Mouse (Mus musculus) forebrain, embryonic 16.5 days (tissue): ENCODE results near the gene Klhl42. TPM values are rescaled to one million over a fixed set of nuclear protein-coding genes. Genes with fewer than 3 reads are reported as not detected.

Experiments used
- ATAC-seq: fragments of 200-750 bp; cut with Nextera tagmentation; 2 replicates; pipeline ENCODE4 v1.8.0; 2017; ENCODE audit warnings: mild to moderate bottlenecking, moderate library complexity
- H3K27ac ChIP-seq: fragments of 300-500 bp; sonication (generic); 2 replicates; pipeline ENCODE4 v1.5.1; 2014; ENCODE audit warnings: low read length, control low read depth
- H3K27me3 ChIP-seq: fragments of 300-500 bp; sonication (generic); replicated peaks from 2 replicates; pipeline ENCODE4 v1.6.1; 2014; ENCODE audit warnings: low read length; ENCODE audit not compliant: control insufficient read depth, insufficient read depth
- H3K36me3 ChIP-seq: fragments of 300-500 bp; sonication (generic); 2 replicates; pipeline ENCODE4 v1.6.1; 2014; ENCODE audit not compliant: control insufficient read depth, insufficient read depth
- H3K4me1 ChIP-seq: fragments of 300-500 bp; sonication (generic); replicated peaks from 2 replicates; pipeline ENCODE4 v1.6.1; 2014; ENCODE audit warnings: low read length; ENCODE audit not compliant: control insufficient read depth, insufficient read depth
- H3K4me2 ChIP-seq: fragments of 300-500 bp; sonication (generic); 2 replicates; pipeline ENCODE4 v1.6.1; 2014; ENCODE audit warnings: mild to moderate bottlenecking, low read length, control low read depth
- H3K4me3 ChIP-seq: fragments of 300-500 bp; sonication (generic); replicated peaks from 2 replicates; pipeline ENCODE4 v1.5.1; 2014; ENCODE audit warnings: mild to moderate bottlenecking, low read length, control low read depth
- H3K9ac ChIP-seq: fragments of 300-500 bp; sonication (generic); replicated peaks from 2 replicates; pipeline ENCODE4 v1.6.1; 2014; ENCODE audit warnings: low read depth, low read length, control low read depth
- H3K9me3 ChIP-seq: fragments of 300-500 bp; sonication (generic); 2 replicates; pipeline ENCODE4 v1.6.1; 2016; ENCODE audit warnings: low read length; ENCODE audit not compliant: control insufficient read depth
- WGBS: fragments of 180-500 bp; shearing (Covaris S2); extraction: QIAGEN DNeasy Blood & Tissue Kit; methylation state at CpG from one replicate; pipeline ENCODE4 v1.1.7; 2014; 5-methylcytosine and 5-hydroxymethylcytosine counted together
- polyA plus RNA-seq: library from polyadenylated mRNA; unstranded; fragments of >200 nt; fragmentation: Nextera tagmentation; extraction: Ambion mirVana; gene quantifications from 2 replicates; pipeline ENCODE4 v1.2.1, GENCODE M21; 2015

Gene Klhl42
- polyA plus RNA-seq, 1 experiment from 2014 or later = 6.5 TPM

GRCm38 (mm10) chr6:147161818-147162584 is 70.8 kb downstream of the Klhl42 start:
- H3K9me3 ChIP-seq = no peaks in the 10 kb centered on the region
- no peaks in the 10 kb centered on the region for H3K27me3 ChIP-seq
- no peaks in the 10 kb centered on the region for H3K36me3 ChIP-seq
- no peak for ATAC-seq
- WGBS = 67% methylated on average over 5 of the region's 5 CpGs
- H3K27ac ChIP-seq = no peak overlapping the region
- H3K9ac ChIP-seq = no peak overlapping the region
- no peak overlapping the region for H3K4me3 ChIP-seq
- H3K4me2 ChIP-seq = no peak overlapping the region
- no peaks in the 10 kb centered on the region for H3K4me1 ChIP-seq

Other genes starting within 250 kb of the Klhl42 start
- gene Smco2, start 241.3 kb upstream of the Klhl42 start, polyA plus RNA-seq = not detected in 2 replicates
- gene Ppfibp1, start 202.9 kb upstream of the Klhl42 start, polyA plus RNA-seq = 17.8 and 21.4 TPM in 2 replicates
- gene 1700034J05Rik, start 137.0 kb upstream of the Klhl42 start, polyA plus RNA-seq = not detected in 2 replicates
- gene Rep15, start 58.8 kb upstream of the Klhl42 start, polyA plus RNA-seq = 0.34 and 1.1 TPM in 2 replicates
- 78.5 and 82.3 TPM in 2 replicates for gene Mrps35, start 48.6 kb upstream of the Klhl42 start, polyA plus RNA-seq
- 0.73 and 1.1 TPM in 2 replicates for gene Mansc4, start 4.3 kb upstream of the Klhl42 start, polyA plus RNA-seq
- 1.1 and 1.2 TPM in 2 replicates for gene Pthlh, start 172.8 kb downstream of the Klhl42 start, polyA plus RNA-seq